ENCODE assay signal across 28 mouse cellular contexts in genomic region chr1:66493064-66493463, GRCm38 (mm10). TPM values are rescaled to one million over a fixed set of nuclear protein-coding genes. Genes with fewer than 3 reads are reported as not detected.
"Had no signal": no experiment of that assay in that cellular context is flagged by ENCODE, and none has a peak within 500 bp of the region (broad histone marks: within the 10 kb centered on the region; RNA-seq: fewer than 3 reads in every experiment).

No protein-coding gene starts in this region.

- H3K4me3 ChIP-seq: gastrocnemius, adult 2 months; heart, embryonic 10.5 days; heart, embryonic 12.5 days; hindbrain, embryonic 10.5 days; hindbrain, embryonic 13.5 days; hindbrain, embryonic 15.5 days; intestine, embryonic 15.5 days; layer of hippocampus, adult 2 months; left cerebral cortex, adult 2 months; limb, embryonic 10.5 days; limb, embryonic 12.5 days had no signal

- H3K9me3 ChIP-seq: heart, embryonic 10.5 days; heart, embryonic 12.5 days; hindbrain, embryonic 10.5 days; hindbrain, embryonic 13.5 days; hindbrain, embryonic 15.5 days; intestine, embryonic 15.5 days; limb, embryonic 10.5 days; limb, embryonic 12.5 days had no signal

- H3K36me3 ChIP-seq: heart, embryonic 10.5 days; heart, embryonic 12.5 days; hindbrain, embryonic 10.5 days; hindbrain, embryonic 13.5 days; intestine, embryonic 15.5 days; limb, embryonic 10.5 days; limb, embryonic 12.5 days had no signal

- H3K27me3 ChIP-seq: heart, embryonic 12.5 days; hindbrain, embryonic 13.5 days; hindbrain, embryonic 15.5 days; intestine, embryonic 15.5 days; limb, embryonic 12.5 days had no signal

- ATAC-seq: inflammation-experienced regulatory T-cells, adult 6 months; intestine, embryonic 15.5 days; intestine, postnatal 0 days had no signal

- H3K9ac ChIP-seq: heart, embryonic 12.5 days; hindbrain, embryonic 13.5 days; hindbrain, embryonic 15.5 days; intestine, embryonic 15.5 days; limb, embryonic 12.5 days; liver, embryonic 14.5 days had no signal

- H3K4me1 ChIP-seq: heart, embryonic 10.5 days; heart, embryonic 12.5 days; hindbrain, embryonic 15.5 days; intestine, embryonic 15.5 days; limb, embryonic 10.5 days; limb, embryonic 12.5 days had no signal

- H3K27ac ChIP-seq: gastrocnemius, adult 2 months; heart, embryonic 10.5 days; hindbrain, embryonic 10.5 days; hindbrain, embryonic 13.5 days; hindbrain, embryonic 15.5 days; intestine, embryonic 15.5 days; layer of hippocampus, adult 2 months; left cerebral cortex, adult 2 months; limb, embryonic 10.5 days; limb, embryonic 12.5 days; liver, embryonic 14.5 days had no signal

- H3K4me2 ChIP-seq: heart, embryonic 12.5 days; hindbrain, embryonic 13.5 days; hindbrain, embryonic 15.5 days; intestine, embryonic 15.5 days; limb, embryonic 12.5 days; liver, embryonic 11.5 days had no signal

- DNase-seq: gastrocnemius, adult 2 months; gastrocnemius, postnatal 10 days; gastrocnemius, postnatal 25 days; heart, adult 18-20 months; heart, postnatal 10 days; heart, postnatal 4 days; kidney, adult 18-20 months; kidney, adult 8-10 months; kidney, postnatal 10 days; kidney, postnatal 25 days; kidney, postnatal 4 days; liver had no signal

RNA-seq across cellular contexts. Expression of gene Unc80, which starts 24.9 kb away (rescaled TPM):
- total RNA-seq: gastrocnemius, adult 2 months; gastrocnemius, postnatal 4 days; granulocyte monocyte progenitor cell, adult 5-6 weeks had no signal
- polyA plus RNA-seq: heart, embryonic 10.5 days had no signal
